Mouse (Mus musculus) effector memory CD4-positive, alpha-beta T cell, adult 7 months (primary cell): Measurements from ENCODE around the gene Prss44. TPM values are rescaled to one million over a fixed set of nuclear protein-coding genes. Genes with fewer than 3 reads are reported as not detected.

Source experiments
- polyA plus RNA-seq: library from polyadenylated mRNA; unstranded; fragments of 100-300 nt; shearing (Covaris generic); gene quantifications from one replicate; pipeline ENCODE4 v1.2.1, GENCODE M21; 2017

Prss44 gene
- polyA plus RNA-seq = 0.91 TPM

GRCm38 (mm10) chr9:110813789-110814188 is at the start of gene Prss44:
Prss44 (plus strand) TSS chr9:110813994.

DNA sequence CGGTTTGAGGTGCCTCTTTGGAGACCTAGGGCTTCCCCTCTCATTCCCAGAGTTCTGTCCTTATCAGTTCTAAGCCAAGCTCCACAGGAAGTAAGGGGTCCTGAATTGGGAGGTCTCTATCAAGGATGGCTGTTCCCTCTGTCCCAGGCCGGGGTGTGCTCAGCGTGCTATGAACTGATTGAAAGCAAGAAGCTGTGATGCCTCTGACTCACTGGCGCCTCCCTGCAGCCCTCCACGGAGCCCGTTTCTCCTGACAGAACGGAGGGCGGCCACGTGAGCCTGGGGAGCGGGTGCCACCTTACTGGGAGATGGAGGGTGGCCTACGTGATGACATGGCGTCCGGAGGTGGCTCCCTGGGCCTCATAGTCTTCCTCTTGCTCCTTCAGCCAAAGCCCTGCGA is 15.9 kb upstream of the Prss44 start, which contains the start of gene Prss42:
Prss42 (plus strand) TSS at position 301 of the 400 bp plus-strand sequence.

GRCm38 (mm10) chr9:110826390-110826789 is 12.6 kb downstream of the Prss44 start, which contains the start of gene Prss43:
Prss43 (plus strand) TSS chr9:110826690.

GRCm38 (mm10) chr9:110834411-110834810 is 20.6 kb downstream of the Prss44 start, which contains the start of gene Prss45:
Prss45 (plus strand) TSS chr9:110834588.

GRCm38 (mm10) chr9:110844206-110844605 is 30.4 kb downstream of the Prss44 start, which contains the start of gene Prss46:
Prss46 (plus strand) TSS chr9:110844506.

GRCm38 (mm10) chr9:110857781-110858472 is 44.1 kb downstream of the Prss44 start, which contains the start of gene Prss50:
Prss50 (plus strand) TSS chr9:110857967.

Other genes starting within 250 kb of the Prss44 start
- gene Nradd, start 189.5 kb upstream of the Prss44 start, polyA plus RNA-seq = 2.5 TPM
- gene Nbeal2, start 159.8 kb upstream of the Prss44 start, polyA plus RNA-seq = 86.4 TPM
- gene Ccdc12, start 157.5 kb upstream of the Prss44 start, polyA plus RNA-seq = 200 TPM
- gene Myl3, start 72.1 kb upstream of the Prss44 start, polyA plus RNA-seq = not detected
- 0.34 TPM for gene Pth1r, start 66.8 kb upstream of the Prss44 start, polyA plus RNA-seq
- gene Prss42, start 15.8 kb upstream of the Prss44 start, polyA plus RNA-seq = not detected
- gene Prss43, start 12.7 kb downstream of the Prss44 start, polyA plus RNA-seq = 0.38 TPM
- not detected for gene Prss45, start 20.6 kb downstream of the Prss44 start, polyA plus RNA-seq
- not detected for gene Prss46, start 30.5 kb downstream of the Prss44 start, polyA plus RNA-seq
- gene Prss50, start 44.0 kb downstream of the Prss44 start, polyA plus RNA-seq = not detected
- gene Als2cl, start 65.9 kb downstream of the Prss44 start, polyA plus RNA-seq = 21.2 TPM
- gene Tmie, start 66.1 kb downstream of the Prss44 start, polyA plus RNA-seq = 0.79 TPM
- gene Fam240a, start 102.9 kb downstream of the Prss44 start, polyA plus RNA-seq = not detected
- 0.88 TPM for gene Tdgf1, start 132.2 kb downstream of the Prss44 start, polyA plus RNA-seq
- gene Lrrc2, start 137.6 kb downstream of the Prss44 start, polyA plus RNA-seq = not detected
- not detected for gene Rtp3, start 176.6 kb downstream of the Prss44 start, polyA plus RNA-seq
- gene Ltf, start 205.3 kb downstream of the Prss44 start, polyA plus RNA-seq = not detected
- gene Ccrl2, start 243.5 kb downstream of the Prss44 start, polyA plus RNA-seq = 17.9 TPM